Mouse (Mus musculus): ENCODE data around the gene Cgnl1. TPM values are rescaled to one million over a fixed set of nuclear protein-coding genes. Genes with fewer than 3 reads are reported as not detected.

Gene Cgnl1
- polyA plus RNA-seq, 1 experiment from 2014 or later = 30.6 TPM

DNA sequence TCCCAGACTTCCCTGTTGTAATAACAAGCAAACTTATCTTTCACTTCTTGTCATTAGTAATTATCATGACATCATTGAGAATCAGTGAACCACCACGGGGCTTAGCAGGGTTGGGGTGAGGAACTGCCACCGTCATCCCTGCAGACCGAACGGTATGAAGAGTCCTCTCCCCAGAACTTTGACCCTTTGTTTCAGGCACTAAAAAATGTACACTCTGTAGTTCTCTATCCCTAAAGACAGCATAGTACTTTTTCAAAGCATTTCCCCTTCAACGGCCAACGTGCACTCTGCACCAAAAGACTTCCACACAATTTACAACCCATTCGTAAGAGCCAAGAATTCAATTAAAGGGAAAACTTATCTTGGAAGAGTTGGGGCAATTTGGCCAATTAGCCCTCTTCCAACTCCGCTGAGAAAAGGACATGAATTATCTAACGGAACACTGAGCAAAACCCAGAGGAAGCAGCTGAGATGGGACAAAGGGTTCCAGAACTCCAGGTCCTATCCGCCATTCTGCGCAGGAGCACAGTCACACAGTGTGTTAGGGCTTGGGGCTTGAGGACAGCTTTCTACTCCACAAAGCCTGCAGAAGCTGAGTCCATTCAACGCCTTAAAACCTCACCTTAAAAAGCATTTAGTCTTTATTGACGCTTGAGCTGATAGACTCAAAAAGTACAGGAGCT lies 66.9 kb downstream of the Cgnl1 start:
- Histone ChIP-seq H3K27me3 (no peaks in the 10 kb centered on the region), H3K27ac (peak overlapping the region; percentile 65), H3K9me3 (replicated peaks) (no peaks in the 10 kb centered on the region), H3K4me3 (replicated peaks) (no peak overlapping the region), H3K36me3 (peaks cover 22% of the 10 kb centered on the region), H3K9ac (no peak overlapping the region), H3K4me2 (no peak overlapping the region), H3K4me1 (peaks cover 17% of the 10 kb centered on the region)
- WGBS = 59% methylated on average over 13 of the region's 13 CpGs
- no peak for ATAC-seq (replicated peaks; ENCODE audit: low FRiP score)

DNA sequence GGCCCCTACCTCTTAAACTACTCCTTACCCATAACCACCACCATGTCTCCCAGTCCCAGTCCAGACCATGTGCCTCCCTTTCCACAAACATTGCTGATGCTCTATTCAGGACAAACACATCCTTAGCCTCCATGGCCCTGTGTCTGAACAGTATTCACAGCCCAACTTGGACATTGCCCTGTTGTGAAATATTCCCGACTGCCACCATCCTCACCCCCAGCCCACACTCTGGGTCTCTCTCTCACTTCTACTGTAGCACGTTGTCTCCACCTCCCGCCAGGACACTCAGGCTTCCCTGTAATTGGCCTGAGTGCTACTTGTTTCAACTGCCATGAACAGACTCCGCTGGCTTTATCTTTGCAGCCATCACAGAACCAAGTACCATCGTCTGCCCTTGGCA lies 72.3 kb downstream of the Cgnl1 start:
- H3K27ac ChIP-seq = no peak overlapping the region

DNA sequence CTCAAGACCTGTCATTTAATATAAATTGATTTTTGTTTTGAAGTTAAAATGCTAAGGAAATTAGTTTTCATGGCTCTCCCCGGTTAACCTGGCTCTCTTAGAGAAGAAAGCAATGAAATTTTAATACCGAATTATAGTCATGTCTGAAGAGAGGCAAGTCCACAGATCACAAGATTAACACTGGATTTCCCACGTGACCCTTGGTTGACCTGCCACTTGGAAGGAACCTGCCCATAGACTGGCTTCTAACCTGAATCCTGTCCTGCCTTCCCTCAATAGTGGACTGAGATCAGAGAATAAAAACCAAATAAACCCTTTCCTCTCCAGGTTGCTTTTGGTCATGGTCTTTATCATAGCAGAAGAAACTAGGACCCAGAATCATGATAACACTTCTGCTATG lies 73.3 kb downstream of the Cgnl1 start:
- Histone ChIP-seq H3K4me2 (no peak overlapping the region), H3K4me1 (peaks cover 28% of the 10 kb centered on the region), H3K9me3 (replicated peaks) (no peaks in the 10 kb centered on the region), H3K36me3 (no peaks in the 10 kb centered on the region; the same call in 1 of the 2 replicates), H3K27ac (no peak overlapping the region), H3K9ac (no peak overlapping the region), H3K27me3 (no peaks in the 10 kb centered on the region), H3K4me3 (replicated peaks) (no peak overlapping the region)
- WGBS = 85% methylated on average over 3 of the region's 3 CpGs
- ATAC-seq (replicated peaks; ENCODE audit: low FRiP score) = no peak

More for the DNA sequence above, 72.3 kb downstream of the Cgnl1 start:
- Histone ChIP-seq H3K27me3 (no peaks in the 10 kb centered on the region), H3K36me3 (no peaks in the 10 kb centered on the region; the same call in 1 of the 2 replicates), H3K9ac (no peak overlapping the region), H3K9me3 (replicated peaks) (no peaks in the 10 kb centered on the region), H3K4me2 (no peak overlapping the region), H3K4me3 (replicated peaks) (no peak overlapping the region), H3K4me1 (peaks cover 28% of the 10 kb centered on the region)
- no peak for ATAC-seq (replicated peaks; ENCODE audit: low FRiP score)
- 91% methylated on average over 5 of the region's 5 CpGs for WGBS

DNA sequence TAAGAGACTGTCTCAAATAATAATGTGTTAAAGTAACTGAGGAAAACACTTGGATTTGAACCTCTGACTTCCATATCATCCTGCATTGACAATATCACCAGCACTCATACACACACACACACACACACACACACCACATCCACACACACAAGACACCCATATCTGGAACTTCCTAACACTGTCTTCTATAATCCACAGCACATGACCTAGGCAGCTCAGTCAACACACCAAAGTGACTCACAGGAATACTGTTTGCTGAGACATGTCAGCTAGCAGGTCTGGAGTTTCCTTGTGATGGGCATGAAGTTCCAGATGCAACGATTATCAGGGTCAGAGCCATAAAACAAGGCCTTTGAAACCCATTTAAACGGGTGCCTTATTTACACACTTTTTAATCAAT lies 74.2 kb downstream of the Cgnl1 start:
- Histone ChIP-seq H3K4me1 (peaks cover 30% of the 10 kb centered on the region), H3K36me3 (no peaks in the 10 kb centered on the region), H3K9ac (no peak overlapping the region), H3K27ac (no peak overlapping the region), H3K27me3 (no peaks in the 10 kb centered on the region), H3K4me2 (no peak overlapping the region), H3K9me3 (replicated peaks) (no peaks in the 10 kb centered on the region), H3K4me3 (replicated peaks) (no peak overlapping the region)
- WGBS = 59% methylated on average over 2 of the region's 2 CpGs
- ATAC-seq (replicated peaks; ENCODE audit: low FRiP score) = no peak

DNA sequence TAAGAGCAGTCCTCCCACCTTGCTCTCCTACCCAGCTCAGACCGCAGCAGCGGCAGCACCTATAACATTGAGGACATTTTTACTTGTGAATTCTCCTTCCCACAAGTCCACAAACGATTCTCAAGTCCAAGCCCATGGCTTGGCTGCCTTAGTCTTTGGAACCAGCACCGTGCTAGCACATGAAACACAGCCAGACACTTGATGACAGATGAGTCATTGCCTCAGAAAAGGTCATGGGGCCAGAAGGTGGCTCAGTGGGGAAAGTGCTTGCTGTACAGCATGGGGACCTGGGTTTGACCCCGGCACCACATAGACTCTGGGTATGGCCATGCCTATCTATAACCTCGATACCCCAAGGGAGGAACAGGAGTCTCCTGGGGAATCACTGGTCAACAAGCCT lies 74.6 kb downstream of the Cgnl1 start:
- no peaks in the 10 kb centered on the region for H3K27me3 ChIP-seq
- 70% methylated on average over 6 of the region's 6 CpGs for WGBS
- no peak overlapping the region for H3K4me3 ChIP-seq (replicated peaks)
- no peak overlapping the region for H3K4me2 ChIP-seq
- H3K36me3 ChIP-seq = no peaks in the 10 kb centered on the region
- no peaks in the 10 kb centered on the region for H3K9me3 ChIP-seq (replicated peaks)
- H3K27ac ChIP-seq = no peak overlapping the region
- H3K4me1 ChIP-seq = peaks cover 33% of the 10 kb centered on the region
- ATAC-seq (replicated peaks; ENCODE audit: low FRiP score) = no peak
- no peak overlapping the region for H3K9ac ChIP-seq

DNA sequence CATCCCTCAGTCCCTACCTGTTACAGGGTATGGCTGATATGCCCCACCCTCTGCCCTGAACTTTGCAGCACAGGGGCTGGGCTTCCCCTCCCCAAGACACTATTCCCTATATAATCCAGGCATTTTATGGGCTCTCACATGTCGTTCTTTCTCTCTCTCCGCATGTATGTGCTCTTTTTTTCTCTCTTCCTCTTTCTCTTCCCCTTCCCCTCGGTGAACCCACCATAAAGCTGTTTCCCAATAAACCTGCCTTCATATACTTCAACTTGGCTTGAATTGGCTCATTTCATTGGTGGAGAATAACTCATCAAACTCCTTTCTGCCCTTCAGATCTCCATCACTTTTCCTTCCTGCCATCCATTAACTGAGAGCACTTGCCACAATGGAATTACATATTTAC lies 76.3 kb downstream of the Cgnl1 start:
- no peak overlapping the region for H3K9ac ChIP-seq
- H3K27me3 ChIP-seq = no peaks in the 10 kb centered on the region
- no peak overlapping the region for H3K27ac ChIP-seq
- H3K4me3 ChIP-seq (replicated peaks) = no peak overlapping the region
- WGBS = 57% methylated on average over 3 of the region's 3 CpGs
- ATAC-seq (replicated peaks; ENCODE audit: low FRiP score) = no peak
- H3K36me3 ChIP-seq = no peaks in the 10 kb centered on the region
- H3K4me1 ChIP-seq = peaks cover 42% of the 10 kb centered on the region
- H3K9me3 ChIP-seq (replicated peaks) = no peaks in the 10 kb centered on the region
- no peak overlapping the region for H3K4me2 ChIP-seq

DNA sequence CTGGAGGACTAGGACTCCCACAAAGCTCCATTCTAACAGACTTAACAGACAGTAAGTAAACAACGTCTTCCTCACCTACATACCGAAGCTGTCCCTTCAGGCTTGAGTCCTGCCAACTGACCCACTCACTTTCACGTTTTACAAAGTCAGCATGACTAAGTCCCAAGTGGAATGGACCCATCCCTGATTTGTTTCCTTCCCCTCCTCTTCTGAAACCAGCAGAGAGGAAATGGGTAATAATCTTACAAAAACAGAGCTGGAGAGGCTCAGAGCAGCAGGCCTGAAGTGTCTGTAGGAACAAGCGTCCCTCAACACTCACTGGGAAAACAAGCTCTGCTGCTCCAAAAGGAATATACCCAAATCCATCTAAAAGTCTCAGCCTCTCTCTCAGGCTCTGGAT lies 77.2 kb downstream of the Cgnl1 start:
- H3K9ac ChIP-seq = no peak overlapping the region
- peaks cover 51% of the 10 kb centered on the region for H3K4me1 ChIP-seq
- no peaks in the 10 kb centered on the region for H3K9me3 ChIP-seq (replicated peaks)
- WGBS = 24% methylated on average over 4 of the region's 4 CpGs
- H3K27me3 ChIP-seq = no peaks in the 10 kb centered on the region
- no peak overlapping the region for H3K4me2 ChIP-seq
- H3K27ac ChIP-seq = peak overlapping the region; percentile 56
- no peak overlapping the region for H3K4me3 ChIP-seq (replicated peaks)
- H3K36me3 ChIP-seq = no peaks in the 10 kb centered on the region
- ATAC-seq (replicated peaks; ENCODE audit: low FRiP score) = no peak

DNA sequence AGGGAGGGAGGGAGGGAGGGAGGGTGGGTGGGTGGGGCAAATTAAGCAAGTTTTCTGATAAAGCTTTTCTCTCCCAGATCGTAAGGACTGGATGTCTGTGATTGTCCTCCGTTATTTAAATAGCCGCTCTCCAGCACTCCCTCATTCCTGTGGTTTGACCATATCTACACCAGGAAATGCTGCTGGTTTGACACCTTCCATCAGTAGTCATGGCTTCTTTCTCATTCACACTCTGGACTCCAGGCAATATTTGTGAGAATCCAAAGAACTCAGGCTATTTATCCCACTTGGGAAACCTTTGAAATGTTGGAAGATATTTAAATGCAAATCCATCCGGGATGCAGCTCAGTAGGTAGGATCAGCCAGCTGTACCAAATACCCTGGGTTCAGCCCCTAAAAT lies 77.6 kb downstream of the Cgnl1 start:
- ATAC-seq (replicated peaks; ENCODE audit: low FRiP score) = no peak
- peaks cover 56% of the 10 kb centered on the region for H3K4me1 ChIP-seq
- H3K27me3 ChIP-seq = no peaks in the 10 kb centered on the region
- no peaks in the 10 kb centered on the region for H3K9me3 ChIP-seq (replicated peaks)
- no peak overlapping the region for H3K4me3 ChIP-seq (replicated peaks)
- no peak overlapping the region for H3K9ac ChIP-seq
- H3K36me3 ChIP-seq = no peaks in the 10 kb centered on the region
- 66% methylated on average over 4 of the region's 4 CpGs for WGBS
- peak overlapping the region; percentile 56 for H3K27ac ChIP-seq
- no peak overlapping the region for H3K4me2 ChIP-seq

DNA sequence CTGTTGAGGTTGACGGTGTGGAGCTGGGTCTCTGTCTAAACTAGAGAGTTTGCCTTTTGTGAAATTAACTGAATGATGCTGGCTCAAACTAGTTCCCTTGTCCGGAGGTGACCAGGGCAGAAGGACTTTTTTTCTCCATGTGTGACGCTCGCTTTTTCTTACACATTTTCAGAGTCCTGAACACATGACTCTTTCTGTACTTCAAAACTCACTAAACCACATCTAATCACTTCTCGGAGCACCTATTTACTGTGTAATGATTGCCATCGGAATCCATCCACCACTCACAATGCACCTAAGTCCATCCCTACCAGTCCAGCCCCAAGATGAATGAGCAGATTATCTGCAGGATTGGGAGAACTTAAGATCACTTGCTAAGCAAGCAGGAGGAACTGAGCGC lies 79.2 kb downstream of the Cgnl1 start:
- no peak for ATAC-seq (replicated peaks; ENCODE audit: low FRiP score)
- H3K9ac ChIP-seq = no peak overlapping the region
- WGBS = 82% methylated on average over 7 of the region's 7 CpGs

DNA sequence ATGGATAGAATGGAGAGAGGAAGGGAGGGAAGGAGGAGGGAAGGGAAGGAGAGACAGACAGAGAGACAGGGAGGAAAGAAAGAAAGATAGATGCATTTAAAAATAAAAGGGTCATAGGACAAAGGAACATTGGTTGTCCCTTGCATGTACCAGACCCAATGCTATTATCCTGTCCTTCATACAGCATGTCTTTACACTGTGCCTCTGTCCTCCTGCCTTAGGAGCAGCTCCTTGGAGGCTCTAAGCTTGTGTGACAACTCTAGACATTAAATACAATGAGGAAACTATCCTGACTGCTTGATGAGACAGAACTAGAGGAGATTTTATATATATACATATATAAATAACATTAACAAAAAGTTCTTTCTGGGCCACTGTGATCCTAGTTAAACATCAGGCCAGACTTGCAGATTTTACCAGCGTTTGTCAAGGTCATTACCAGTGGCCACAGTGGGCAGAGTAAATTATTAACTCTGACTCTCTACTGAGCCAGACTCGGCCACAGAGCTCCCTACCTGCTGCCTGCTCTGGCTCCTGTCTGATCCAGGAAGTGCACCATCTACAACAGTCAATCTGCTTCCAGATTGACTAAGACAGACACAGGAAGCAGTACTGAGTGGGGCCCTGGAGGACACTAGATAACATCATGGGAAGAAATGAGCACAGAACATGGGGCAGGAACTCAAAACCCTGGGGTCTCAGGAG lies 81.9 kb downstream of the Cgnl1 start:
- 32% methylated on average over 2 of the region's 2 CpGs for WGBS
- no peak overlapping the region for H3K4me2 ChIP-seq
- H3K36me3 ChIP-seq = no peaks in the 10 kb centered on the region
- H3K27me3 ChIP-seq = no peaks in the 10 kb centered on the region
- no peak overlapping the region for H3K9ac ChIP-seq
- peak; percentile 77 for ATAC-seq (replicated peaks; ENCODE audit: low FRiP score)
- H3K4me3 ChIP-seq (replicated peaks) = no peak overlapping the region
- H3K9me3 ChIP-seq (replicated peaks) = no peaks in the 10 kb centered on the region
- peak overlapping the region; percentile 84 for H3K27ac ChIP-seq
- peaks cover 61% of the 10 kb centered on the region for H3K4me1 ChIP-seq

More for the DNA sequence above, 79.2 kb downstream of the Cgnl1 start:
- no peaks in the 10 kb centered on the region for H3K9me3 ChIP-seq (replicated peaks)
- H3K4me1 ChIP-seq = peaks cover 69% of the 10 kb centered on the region
- no peak overlapping the region for H3K4me2 ChIP-seq
- H3K27me3 ChIP-seq = no peaks in the 10 kb centered on the region
- no peaks in the 10 kb centered on the region for H3K36me3 ChIP-seq
- no peak overlapping the region for H3K4me3 ChIP-seq (replicated peaks)
- H3K27ac ChIP-seq = peak overlapping the region; percentile 1; the same call in 1 of the 2 replicates

DNA sequence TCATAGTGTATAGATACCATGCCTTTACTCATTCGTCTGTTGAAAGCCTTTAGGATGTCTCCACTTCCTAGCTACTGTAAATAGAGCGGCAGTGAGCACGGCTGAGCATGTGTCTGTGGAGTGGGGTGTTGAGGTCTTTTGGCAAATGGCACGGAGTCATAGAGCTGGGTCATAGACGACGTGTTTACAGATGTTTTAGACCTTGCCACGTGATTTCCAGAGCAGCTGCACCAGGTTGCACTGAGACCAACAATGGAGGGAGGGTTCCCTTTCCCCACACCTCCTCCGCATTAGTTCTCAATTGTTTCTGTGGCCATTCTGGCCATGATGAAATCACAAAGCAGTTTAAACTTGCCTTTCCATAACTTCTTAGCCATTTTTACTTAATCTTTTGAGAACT lies 84.9 kb downstream of the Cgnl1 start:
- no peaks in the 10 kb centered on the region for H3K9me3 ChIP-seq (replicated peaks)
- H3K9ac ChIP-seq = no peak overlapping the region
- H3K36me3 ChIP-seq = no peaks in the 10 kb centered on the region
- 82% methylated on average over 8 of the region's 8 CpGs for WGBS
- no peak overlapping the region for H3K4me3 ChIP-seq (replicated peaks)
- peaks cover 42% of the 10 kb centered on the region for H3K4me1 ChIP-seq
- no peak overlapping the region for H3K4me2 ChIP-seq
- H3K27me3 ChIP-seq = no peaks in the 10 kb centered on the region
- H3K27ac ChIP-seq = no peak overlapping the region
- no peak for ATAC-seq (replicated peaks; ENCODE audit: low FRiP score)

DNA sequence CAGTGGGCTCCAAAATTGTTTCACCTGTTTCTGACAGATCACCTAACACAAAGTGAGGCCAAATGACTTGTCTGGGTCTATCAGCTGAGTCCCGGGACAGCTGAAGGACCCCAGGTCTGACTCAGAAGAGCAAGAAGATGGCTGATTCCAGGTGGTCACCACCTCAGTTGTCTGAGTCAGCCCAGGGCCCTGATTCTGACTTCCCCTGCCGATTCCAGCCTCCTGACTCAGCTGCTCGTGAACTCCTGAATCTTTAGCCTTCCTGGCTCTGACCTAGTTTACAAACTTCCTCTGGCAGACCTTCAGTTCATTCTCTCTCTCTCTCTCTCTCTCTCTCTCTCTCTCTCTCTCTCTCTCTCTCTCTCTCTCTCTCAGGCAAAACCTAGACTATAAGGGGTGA lies 86.6 kb downstream of the Cgnl1 start:
- H3K4me1 ChIP-seq = peaks cover 34% of the 10 kb centered on the region
- no peak overlapping the region for H3K27ac ChIP-seq
- no peak overlapping the region for H3K4me2 ChIP-seq
- H3K27me3 ChIP-seq = no peaks in the 10 kb centered on the region
- 75% methylated on average over 3 of the region's 3 CpGs for WGBS
- ATAC-seq (replicated peaks; ENCODE audit: low FRiP score) = no peak
- H3K4me3 ChIP-seq (replicated peaks) = no peak overlapping the region
- no peak overlapping the region for H3K9ac ChIP-seq
- H3K9me3 ChIP-seq (replicated peaks) = no peaks in the 10 kb centered on the region
- H3K36me3 ChIP-seq = no peaks in the 10 kb centered on the region
